Mouse (Mus musculus) E14TG2a.4 (cell line): ENCODE data around the gene Dguok.

Source experiments
- H3K27me3 ChIP-seq: 2 replicates; pipeline ENCODE4 v1.6.1; 2014; ENCODE audit warnings: low read length, control low read depth; ENCODE audit not compliant: insufficient read depth
- H3K36me3 ChIP-seq: 2 replicates; pipeline ENCODE4 v1.6.1; 2014; ENCODE audit warnings: low read length, control low read depth; ENCODE audit not compliant: insufficient read depth
- H3K4me1 ChIP-seq: replicated peaks from 2 replicates; pipeline ENCODE4 v1.6.1; 2014; ENCODE audit warnings: low read depth, low read length, control low read depth
- H3K4me3 ChIP-seq: replicated peaks from 2 replicates; pipeline ENCODE4 v1.5.1; 2014; ENCODE audit warnings: mild to moderate bottlenecking, low read length
- H3K9me3 ChIP-seq: 2 replicates; pipeline ENCODE4 v1.6.1; 2014; ENCODE audit warnings: low read length, control low read depth
- CTCF ChIP-seq: conservative IDR thresholded peaks from 2 replicates; pipeline ENCODE4 v1.5.1; 2014; ENCODE audit warnings: low read length
- NANOG ChIP-seq: IDR thresholded peaks from 2 replicates; pipeline ENCODE4 v1.6.1; 2014; ENCODE audit warnings: borderline replicate concordance, low read length, mixed read lengths
- POU5F1 ChIP-seq: IDR thresholded peaks from 2 replicates; pipeline ENCODE4 v1.6.1; 2014; ENCODE audit warnings: low read length, borderline replicate concordance

The Dguok gene

DNA sequence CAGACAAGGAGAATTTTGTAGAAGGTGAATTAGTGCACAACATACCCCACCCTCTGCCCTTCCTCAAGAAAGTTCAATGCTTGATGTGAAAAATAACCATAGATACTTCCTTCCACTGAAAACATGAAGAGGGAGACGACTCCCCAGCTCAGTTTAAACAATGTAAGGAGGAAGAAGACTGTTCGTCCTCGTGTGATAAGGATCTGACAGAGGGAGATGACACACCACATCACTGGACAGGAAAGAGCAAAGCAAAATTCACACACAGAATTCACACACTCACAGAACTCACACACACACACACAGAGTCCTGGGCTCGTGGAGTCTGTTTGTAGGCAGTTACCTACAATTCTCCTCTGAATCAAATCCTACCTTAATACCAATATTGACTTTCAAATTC, 16.1 kb downstream of the Dguok start:
- no peak overlapping the region for H3K4me3 ChIP-seq
- peaks cover 59% of the 10 kb centered on the region for H3K36me3 ChIP-seq
- no peaks in the 10 kb centered on the region for H3K4me1 ChIP-seq
- H3K9me3 ChIP-seq, result no peaks in the 10 kb centered on the region
- TF ChIP-seq CTCF, result no peak
- TF ChIP-seq POU5F1, result no peak
- no peak for TF ChIP-seq NANOG
- no peaks in the 10 kb centered on the region for H3K27me3 ChIP-seq

- no peaks in the 10 kb centered on the region for H3K9me3 ChIP-seq
- H3K27me3 ChIP-seq, result no peaks in the 10 kb centered on the region
- no peaks in the 10 kb centered on the region for H3K4me1 ChIP-seq
- H3K36me3 ChIP-seq, result peaks cover 60% of the 10 kb centered on the region
- TF ChIP-seq POU5F1 (no peak), CTCF (no peak), NANOG (no peak)
- H3K4me3 ChIP-seq, result no peak overlapping the region
Measured at GRCm38 (mm10) chr6:83488200-83488599, 18.6 kb downstream of the Dguok start.

- Histone ChIP-seq H3K36me3 (peaks cover 63% of the 10 kb centered on the region), H3K4me1 (no peaks in the 10 kb centered on the region), H3K9me3 (no peaks in the 10 kb centered on the region), H3K27me3 (no peaks in the 10 kb centered on the region), H3K4me3 (no peak overlapping the region)
- TF ChIP-seq POU5F1 (no peak), CTCF (no peak), NANOG (no peak)
Measured at GRCm38 (mm10) chr6:83487298-83487697, 19.5 kb downstream of the Dguok start.

- H3K36me3 ChIP-seq, result peaks cover 77% of the 10 kb centered on the region
- H3K27me3 ChIP-seq, result no peaks in the 10 kb centered on the region
- H3K4me3 ChIP-seq, result no peak overlapping the region
- TF ChIP-seq CTCF, result no peak
- TF ChIP-seq POU5F1, result no peak
- no peak for TF ChIP-seq NANOG
- no peaks in the 10 kb centered on the region for H3K9me3 ChIP-seq
- H3K4me1 ChIP-seq, result no peaks in the 10 kb centered on the region
Measured at GRCm38 (mm10) chr6:83485854-83486253, 20.9 kb downstream of the Dguok start.

DNA sequence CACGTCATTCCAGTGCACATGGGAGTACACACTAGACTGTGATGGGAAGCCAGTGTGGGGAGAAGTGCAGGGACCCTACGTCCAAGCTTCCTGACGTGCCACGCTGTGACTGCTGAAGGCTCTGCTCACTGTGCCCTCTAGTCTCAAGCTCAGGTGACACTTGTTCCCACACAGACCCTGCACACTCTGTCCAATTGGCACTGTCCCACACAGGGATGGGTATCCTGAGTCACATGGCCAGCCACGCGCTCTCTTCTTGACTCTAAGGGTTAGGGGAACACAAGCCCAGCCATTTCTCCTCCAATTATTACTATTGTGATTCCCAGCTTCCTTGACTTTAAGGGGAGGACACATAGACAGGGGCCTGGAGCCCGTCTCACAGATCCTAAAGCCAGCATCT, 23.0 kb downstream of the Dguok start:
- no peaks in the 10 kb centered on the region for H3K4me1 ChIP-seq
- no peaks in the 10 kb centered on the region for H3K27me3 ChIP-seq
- H3K4me3 ChIP-seq, result no peak overlapping the region
- TF ChIP-seq POU5F1 (no peak), CTCF (no peak), NANOG (no peak)
- peaks cover 3% of the 10 kb centered on the region; the same call in 1 of the 2 replicates for H3K9me3 ChIP-seq
- peaks cover 75% of the 10 kb centered on the region for H3K36me3 ChIP-seq

DNA sequence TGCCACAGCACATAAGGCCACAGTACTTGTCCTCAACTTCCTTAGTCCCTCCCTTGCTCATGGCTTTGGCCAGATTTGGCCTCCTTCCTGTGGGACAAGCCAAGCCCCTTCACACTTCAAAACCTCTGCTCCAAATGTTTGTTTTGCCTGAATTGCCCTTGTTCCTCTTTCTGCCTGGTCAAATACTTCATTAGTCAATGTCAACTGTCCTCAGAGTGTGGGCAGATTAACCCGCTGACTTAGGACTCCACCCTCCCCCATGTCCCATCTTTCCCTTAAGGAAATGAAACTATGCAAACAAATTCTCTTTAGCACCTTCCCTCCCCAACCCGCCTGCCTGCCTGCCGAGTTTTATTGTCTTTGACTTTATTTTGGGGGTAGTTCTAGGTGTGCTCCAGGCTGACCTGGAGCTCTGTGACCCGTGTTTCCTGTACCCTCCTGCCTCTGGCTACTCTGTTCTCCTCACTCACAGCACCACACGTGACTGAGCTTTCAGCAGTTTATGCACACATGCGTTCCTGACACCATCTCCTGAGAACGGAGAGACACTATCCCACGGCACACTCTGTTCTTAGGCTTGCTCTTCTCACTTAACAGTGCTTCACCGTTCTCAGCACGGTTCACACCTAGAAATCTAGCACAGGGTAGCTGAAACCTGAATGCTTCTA, 24.2 kb downstream of the Dguok start:
- H3K36me3 ChIP-seq, result peaks cover 63% of the 10 kb centered on the region
- no peaks in the 10 kb centered on the region for H3K27me3 ChIP-seq
- H3K4me3 ChIP-seq, result no peak overlapping the region
- TF ChIP-seq NANOG (no peak), CTCF (no peak), POU5F1 (no peak)
- peaks cover 3% of the 10 kb centered on the region; the same call in 1 of the 2 replicates for H3K9me3 ChIP-seq
- no peaks in the 10 kb centered on the region for H3K4me1 ChIP-seq

DNA sequence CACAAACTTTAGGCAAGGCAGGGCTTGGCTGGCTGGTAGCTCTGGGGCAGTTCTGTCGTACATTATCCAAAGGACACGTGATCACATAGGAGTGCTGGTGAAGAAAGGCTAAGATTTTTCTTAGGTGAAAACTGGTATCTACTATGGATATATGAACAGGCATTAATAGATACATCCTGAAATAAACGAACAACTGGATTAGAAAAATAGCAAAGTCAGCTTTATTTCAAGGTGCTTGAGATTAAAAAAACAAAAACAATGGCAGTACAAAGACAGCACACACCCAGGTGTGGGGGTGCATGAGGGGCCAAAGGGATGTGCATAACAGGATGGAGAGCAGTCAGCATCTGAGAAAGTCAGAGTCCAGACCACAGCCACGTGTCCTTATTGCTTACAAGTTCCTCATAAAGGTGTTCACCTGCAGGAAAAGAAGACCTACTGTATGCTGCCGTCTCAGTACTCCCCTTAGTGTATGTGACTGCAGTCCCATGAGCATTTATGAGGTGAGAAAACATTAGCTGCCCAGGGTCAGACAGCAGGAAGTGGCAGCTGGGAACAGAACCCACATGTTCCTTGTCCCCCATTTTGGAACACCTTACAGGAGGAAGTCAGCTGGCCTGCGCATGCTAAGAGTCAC, 26.6 kb downstream of the Dguok start:
- no peak overlapping the region for H3K4me3 ChIP-seq
- peaks cover 3% of the 10 kb centered on the region; the same call in 1 of the 2 replicates for H3K9me3 ChIP-seq
- H3K4me1 ChIP-seq, result no peaks in the 10 kb centered on the region
- H3K36me3 ChIP-seq, result peaks cover 45% of the 10 kb centered on the region
- 0 out of 2 replicates have a peak, but pooled peaks cover 4% of the 10 kb centered on the region for H3K27me3 ChIP-seq
- TF ChIP-seq NANOG (no peak), POU5F1 (no peak), CTCF (no peak)

DNA sequence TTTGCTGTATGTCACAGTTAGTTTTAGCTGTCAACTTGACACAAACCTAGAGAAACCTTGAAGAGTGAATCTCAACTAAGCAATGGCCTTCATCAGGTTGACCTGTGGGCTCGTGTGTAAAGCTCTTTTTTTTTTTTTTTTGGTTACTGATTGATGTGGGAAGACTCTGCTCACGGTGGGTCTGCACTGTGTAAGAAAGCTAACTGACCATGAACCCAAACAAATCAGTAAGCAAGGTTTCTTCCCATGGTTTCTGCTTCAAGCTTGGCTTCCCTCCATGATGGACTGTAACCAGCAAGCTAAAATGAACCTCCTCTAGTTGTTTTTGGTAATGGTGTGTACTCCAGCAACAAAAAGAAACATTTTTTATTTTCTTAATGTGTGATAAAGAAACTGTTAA, 27.6 kb downstream of the Dguok start:
- 0 out of 2 replicates have a peak, but pooled peaks cover 6% of the 10 kb centered on the region for H3K27me3 ChIP-seq
- TF ChIP-seq CTCF, result no peak
- no peak for TF ChIP-seq POU5F1
- TF ChIP-seq NANOG, result no peak
- peaks cover 3% of the 10 kb centered on the region; the same call in 1 of the 2 replicates for H3K9me3 ChIP-seq
- H3K4me1 ChIP-seq, result no peaks in the 10 kb centered on the region
- H3K36me3 ChIP-seq, result peaks cover 36% of the 10 kb centered on the region
- H3K4me3 ChIP-seq, result no peak overlapping the region
